Mouse (Mus musculus): ENCODE measurements at regions not wholly inside any gene's neighbourhood (a gene's known extent, or its start where the extent isn't known, plus 50 kb on each side); places are given as distances from the start of the nearest gene placed in this dataset.

GRCm38 (mm10) chr13:69066636-69067035 is 67.3 kb upstream of the Adcy2 start:
- Histone ChIP-seq H3K4me3 (ENCODE audit: low read depth, low read length) (no peak overlapping the region), H3K9ac (ENCODE audit: low read depth, low read length) (no peak overlapping the region), H3K36me3 (ENCODE audit: control insufficient read depth, insufficient read depth) (no peaks in the 10 kb centered on the region), H3K27ac (ENCODE audit: low read depth, low read length) (no peak overlapping the region), H3K27me3 (replicated peaks; ENCODE audit: control insufficient read depth, insufficient read depth, low read length) (no peaks in the 10 kb centered on the region), H3K9me3 (ENCODE audit: control insufficient read depth) (no peaks in the 10 kb centered on the region), H3K4me2 (replicated peaks; ENCODE audit: low read depth) (no peak overlapping the region), H3K4me1 (replicated peaks; ENCODE audit: control insufficient read depth, insufficient read depth, low read length) (no peaks in the 10 kb centered on the region)
- ATAC-seq: no peak
- no peak for TF ChIP-seq CTCF (IDR thresholded peaks at IDR 0.05; ENCODE audit: low read depth)
- WGBS: 66% methylated on average over 2 of the region's 2 CpGs

- TF ChIP-seq CTCF (IDR thresholded peaks at IDR 0.05; ENCODE audit: low read depth): no peak
- Histone ChIP-seq H3K36me3 (ENCODE audit: control insufficient read depth, insufficient read depth) (no peaks in the 10 kb centered on the region), H3K9me3 (ENCODE audit: control insufficient read depth) (no peaks in the 10 kb centered on the region), H3K27ac (ENCODE audit: low read depth, low read length) (no peak overlapping the region), H3K9ac (ENCODE audit: low read depth, low read length) (no peak overlapping the region), H3K4me3 (ENCODE audit: low read depth, low read length) (no peak overlapping the region), H3K27me3 (replicated peaks; ENCODE audit: control insufficient read depth, insufficient read depth, low read length) (no peaks in the 10 kb centered on the region), H3K4me1 (replicated peaks; ENCODE audit: control insufficient read depth, insufficient read depth, low read length) (no peaks in the 10 kb centered on the region), H3K4me2 (replicated peaks; ENCODE audit: low read depth) (no peak overlapping the region)
- WGBS: 71% methylated on average over 8 of the region's 8 CpGs
- ATAC-seq: peak; percentile 60; the same call in 1 of the 2 replicates
Measured at GRCm38 (mm10) chr13:69065285-69065684, 65.9 kb upstream of the Adcy2 start.

GRCm38 (mm10) chr13:69062692-69063233 is 63.4 kb upstream of the Adcy2 start:
- Histone ChIP-seq H3K9me3 (ENCODE audit: control insufficient read depth) (no peaks in the 10 kb centered on the region), H3K36me3 (ENCODE audit: control insufficient read depth, insufficient read depth) (no peaks in the 10 kb centered on the region), H3K4me1 (replicated peaks; ENCODE audit: control insufficient read depth, insufficient read depth, low read length) (no peaks in the 10 kb centered on the region), H3K4me2 (replicated peaks; ENCODE audit: low read depth) (no peak overlapping the region), H3K27ac (ENCODE audit: low read depth, low read length) (no peak overlapping the region), H3K4me3 (ENCODE audit: low read depth, low read length) (no peak overlapping the region), H3K9ac (ENCODE audit: low read depth, low read length) (no peak overlapping the region), H3K27me3 (replicated peaks; ENCODE audit: control insufficient read depth, insufficient read depth, low read length) (no peaks in the 10 kb centered on the region)
- no peak for ATAC-seq
- WGBS: 77% methylated on average over 3 of the region's 3 CpGs
- TF ChIP-seq CTCF (IDR thresholded peaks at IDR 0.05; ENCODE audit: low read depth): no peak

- H3K4me1 ChIP-seq (replicated peaks; ENCODE audit: control insufficient read depth, insufficient read depth, low read length): no peaks in the 10 kb centered on the region
- no peak overlapping the region for H3K4me3 ChIP-seq (ENCODE audit: low read depth, low read length)
- WGBS: 77% methylated on average over 3 of the region's 3 CpGs
- H3K27ac ChIP-seq (ENCODE audit: low read depth, low read length): no peak overlapping the region
- no peak overlapping the region for H3K9ac ChIP-seq (ENCODE audit: low read depth, low read length)
- H3K36me3 ChIP-seq (ENCODE audit: control insufficient read depth, insufficient read depth): no peaks in the 10 kb centered on the region
- ATAC-seq: no peak
- no peaks in the 10 kb centered on the region for H3K27me3 ChIP-seq (replicated peaks; ENCODE audit: control insufficient read depth, insufficient read depth, low read length)
- no peak overlapping the region for H3K4me2 ChIP-seq (replicated peaks; ENCODE audit: low read depth)
- no peak for TF ChIP-seq CTCF (IDR thresholded peaks at IDR 0.05; ENCODE audit: low read depth)
- no peaks in the 10 kb centered on the region for H3K9me3 ChIP-seq (ENCODE audit: control insufficient read depth)
Measured at GRCm38 (mm10) chr13:69061436-69061835, 62.1 kb upstream of the Adcy2 start.
